Mouse (Mus musculus): ENCODE data around the gene Sec14l1. TPM values are rescaled to one million over a fixed set of nuclear protein-coding genes. Genes with fewer than 3 reads are reported as not detected.

Sec14l1 gene
- total and polyA plus RNA-seq, 2 experiments from 2014 or later: 38.0 to 71.6 TPM

GRCm38 (mm10) chr11:117093900-117094552, 20.9 kb upstream of the Sec14l1 start:
- 32% methylated on average over 5 of the region's 5 CpGs for WGBS
- no peak overlapping the region for H3K4me3 ChIP-seq (ENCODE audit: low read depth, low read length)

GRCm38 (mm10) chr11:117094646-117095045, 20.3 kb upstream of the Sec14l1 start:
- H3K36me3 ChIP-seq (replicated peaks; ENCODE audit: control insufficient read depth, insufficient read depth, low read length): no peaks in the 10 kb centered on the region
- H3K4me3 ChIP-seq (ENCODE audit: low read depth, low read length): no peak overlapping the region
- peak; percentile 63 for DNase-seq (ENCODE audit: low spot score)
- peak overlapping the region; percentile 2; the same call in 1 of the 2 replicates for H3K4me2 ChIP-seq (ENCODE audit: low read depth, low read length)
- peaks cover 50% of the 10 kb centered on the region for H3K4me1 ChIP-seq (ENCODE audit: control insufficient read depth, insufficient read depth)
- H3K9me3 ChIP-seq (replicated peaks; ENCODE audit: control insufficient read depth, low read length): no peaks in the 10 kb centered on the region
- peak; percentile 42 for ATAC-seq (ENCODE audit: insufficient read depth, low read depth)
- no peak overlapping the region for H3K9ac ChIP-seq (replicated peaks; ENCODE audit: low read depth, low read length)
- H3K27ac ChIP-seq (ENCODE audit: low read depth): peak overlapping the region; percentile 85
- TF ChIP-seq CTCF (IDR thresholded peaks at IDR 0.05; ENCODE audit: low read depth) (no peak), EP300 (IDR thresholded peaks at IDR 0.05; ENCODE audit: low read depth) (peak; percentile 25; the same call in 1 of the 2 replicates)
- 16% methylated on average over 9 of the region's 9 CpGs for whole genome bisulfite sequencing
- no peaks in the 10 kb centered on the region for H3K27me3 ChIP-seq (ENCODE audit: control insufficient read depth, insufficient read depth, low read length)

More at GRCm38 (mm10) chr11:117093900-117094552, 20.9 kb upstream of the Sec14l1 start:
- Histone ChIP-seq H3K4me2 (ENCODE audit: low read depth, low read length) (no peak overlapping the region), H3K9ac (replicated peaks; ENCODE audit: low read depth, low read length) (no peak overlapping the region), H3K27me3 (ENCODE audit: control insufficient read depth, insufficient read depth, low read length) (no peaks in the 10 kb centered on the region), H3K27ac (ENCODE audit: low read depth) (peak overlapping the region; percentile 85), H3K4me1 (ENCODE audit: control insufficient read depth, insufficient read depth) (peaks cover 50% of the 10 kb centered on the region), H3K9me3 (replicated peaks; ENCODE audit: control insufficient read depth, low read length) (no peaks in the 10 kb centered on the region), H3K36me3 (replicated peaks; ENCODE audit: control insufficient read depth, insufficient read depth, low read length) (no peaks in the 10 kb centered on the region)
- DNase-seq (ENCODE audit: low spot score) (peak; percentile 77), ATAC-seq (ENCODE audit: insufficient read depth, low read depth) (peak; percentile 40)
- TF ChIP-seq CTCF (IDR thresholded peaks at IDR 0.05; ENCODE audit: low read depth) (no peak; the same call in 1 of the 2 replicates), EP300 (IDR thresholded peaks at IDR 0.05; ENCODE audit: low read depth) (peak; percentile 72)

GRCm38 (mm10) chr11:117097021-117097420, 17.9 kb upstream of the Sec14l1 start:
- Histone ChIP-seq H3K4me1 (ENCODE audit: control insufficient read depth, insufficient read depth) (peaks cover 56% of the 10 kb centered on the region), H3K36me3 (replicated peaks; ENCODE audit: control insufficient read depth, insufficient read depth, low read length) (no peaks in the 10 kb centered on the region), H3K27ac (ENCODE audit: low read depth) (peak overlapping the region; percentile 85), H3K9ac (replicated peaks; ENCODE audit: low read depth, low read length) (no peak overlapping the region), H3K4me2 (ENCODE audit: low read depth, low read length) (no peak overlapping the region), H3K9me3 (replicated peaks; ENCODE audit: control insufficient read depth, low read length) (no peaks in the 10 kb centered on the region), H3K27me3 (ENCODE audit: control insufficient read depth, insufficient read depth, low read length) (no peaks in the 10 kb centered on the region), H3K4me3 (ENCODE audit: low read depth, low read length) (no peak overlapping the region)
- ATAC-seq (ENCODE audit: insufficient read depth, low read depth) (no peak), DNase-seq (ENCODE audit: low spot score) (no peak)
- TF ChIP-seq CTCF (IDR thresholded peaks at IDR 0.05; ENCODE audit: low read depth) (no peak), EP300 (IDR thresholded peaks at IDR 0.05; ENCODE audit: low read depth) (no peak)
- WGBS: 61% methylated on average over 9 of the region's 9 CpGs

GRCm38 (mm10) chr11:117098155-117098554, 16.8 kb upstream of the Sec14l1 start:
- no peak overlapping the region for H3K4me3 ChIP-seq (ENCODE audit: low read depth, low read length)
- TF ChIP-seq CTCF (IDR thresholded peaks at IDR 0.05; ENCODE audit: low read depth): no peak
- TF ChIP-seq EP300 (IDR thresholded peaks at IDR 0.05; ENCODE audit: low read depth): peak; percentile 51; the same call in 1 of the 2 replicates
- H3K4me2 ChIP-seq (ENCODE audit: low read depth, low read length): no peak overlapping the region
- H3K9ac ChIP-seq (replicated peaks; ENCODE audit: low read depth, low read length): no peak overlapping the region
- H3K27ac ChIP-seq (ENCODE audit: low read depth): peak overlapping the region; percentile 85
- ATAC-seq (ENCODE audit: insufficient read depth, low read depth): no peak; the same call in 1 of the 2 replicates
- no peaks in the 10 kb centered on the region for H3K9me3 ChIP-seq (replicated peaks; ENCODE audit: control insufficient read depth, low read length)
- H3K27me3 ChIP-seq (ENCODE audit: control insufficient read depth, insufficient read depth, low read length): no peaks in the 10 kb centered on the region
- DNase-seq (ENCODE audit: low spot score): no peak
- H3K4me1 ChIP-seq (ENCODE audit: control insufficient read depth, insufficient read depth): peaks cover 54% of the 10 kb centered on the region
- 41% methylated on average over 5 of the region's 5 CpGs for WGBS
- H3K36me3 ChIP-seq (replicated peaks; ENCODE audit: control insufficient read depth, insufficient read depth, low read length): no peaks in the 10 kb centered on the region

- ATAC-seq (ENCODE audit: insufficient read depth, low read depth) (no peak), DNase-seq (ENCODE audit: low spot score) (no peak)
- H3K9ac ChIP-seq (replicated peaks; ENCODE audit: low read depth, low read length): no peak overlapping the region
- H3K4me1 ChIP-seq (ENCODE audit: control insufficient read depth, insufficient read depth): peaks cover 48% of the 10 kb centered on the region
- no peak for TF ChIP-seq CTCF (IDR thresholded peaks at IDR 0.05; ENCODE audit: low read depth)
- no peak for TF ChIP-seq EP300 (IDR thresholded peaks at IDR 0.05; ENCODE audit: low read depth)
- no peaks in the 10 kb centered on the region for H3K27me3 ChIP-seq (ENCODE audit: control insufficient read depth, insufficient read depth, low read length)
- H3K36me3 ChIP-seq (replicated peaks; ENCODE audit: control insufficient read depth, insufficient read depth, low read length): no peaks in the 10 kb centered on the region
- H3K27ac ChIP-seq (ENCODE audit: low read depth): peak overlapping the region; percentile 85
- H3K9me3 ChIP-seq (replicated peaks; ENCODE audit: control insufficient read depth, low read length): no peaks in the 10 kb centered on the region
- no peak overlapping the region for H3K4me3 ChIP-seq (ENCODE audit: low read depth, low read length)
- no peak overlapping the region for H3K4me2 ChIP-seq (ENCODE audit: low read depth, low read length)
- 70% methylated on average over 3 of the region's 3 CpGs for WGBS
Observed at GRCm38 (mm10) chr11:117098784-117099183, 16.2 kb upstream of the Sec14l1 start.
